Mouse (Mus musculus) erythroblast, embryonic 14.5 days (primary cell): ENCODE measurements around the gene Gpr101.

Experiments
- GATA1 ChIP-seq: IDR thresholded peaks from 2 replicates; pipeline ENCODE4 v1.6.1; 2012; ENCODE audit warnings: low read length, inconsistent platforms, mixed read lengths
- TAL1 ChIP-seq: IDR thresholded peaks from 3 replicates; pipeline ENCODE4 v1.6.1; 2012; ENCODE audit warnings: low read length, inconsistent platforms, mixed read lengths

DNA sequence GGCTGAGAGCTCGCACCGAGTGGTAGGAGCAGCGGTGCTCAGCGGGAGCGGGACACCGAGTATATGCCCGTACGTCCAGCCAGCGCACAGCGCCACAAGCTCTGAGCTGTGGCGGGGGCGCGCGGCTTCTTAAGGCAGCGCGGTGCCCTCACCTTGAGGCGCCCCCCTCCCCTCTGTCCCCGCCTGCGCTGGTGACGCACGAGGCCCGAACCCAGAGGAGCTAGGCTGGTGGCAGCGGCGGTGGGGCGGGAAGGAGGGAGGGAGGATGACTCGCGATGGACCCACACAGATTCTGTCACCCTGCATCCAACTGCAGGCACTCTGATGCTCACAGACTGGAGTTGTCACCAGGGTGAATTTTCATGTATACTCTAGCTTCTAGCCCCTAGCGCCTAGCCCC lies at the start of gene Gpr101:
- no peak for TF ChIP-seq GATA1
- no peak for TF ChIP-seq TAL1
